Mouse (Mus musculus) left cerebral cortex, postnatal 4 days (tissue): Measurements from ENCODE around the gene Slc7a7. TPM values are rescaled to one million over a fixed set of nuclear protein-coding genes. Genes with fewer than 3 reads are reported as not detected.

Experiments
- DNase-seq: peaks from one replicate; pipeline ENCODE4 v3.0.0-alpha.2; 2022
- intact Hi-C: fragments of 180-260 bp; cut with DNase I; formaldehyde crosslinking; loops from one replicate; pipeline ENCODE4 v1.15.1; 2025
- total RNA-seq, 2 experiments: library from RNA; stranded (reverse); gene quantifications; 2 replicates each; pipeline ENCODE4 v1.2.3; 2021

The Slc7a7 gene
- total RNA-seq = 1 to 10 TPM; 2.2 to 3.7 TPM

- intact Hi-C loops = loop anchor here (10.0 kb wide), 2 partner anchors 153 to 227 kb away; partner anchors contain the start of genes Cdh24 and Gm17606
- DNase-seq = no peak
Measured at GRCm38 (mm10) chr14:54417623-54418081, at the start of gene Slc7a7. TSS of gene Slc7a7 (minus strand) at chr14:54417780.

- DNase-seq = peak; percentile 59
- intact Hi-C loops = no loop called here
Measured at GRCm38 (mm10) chr14:54464293-54465005, 46.9 kb upstream of the Slc7a7 start.

DNA sequence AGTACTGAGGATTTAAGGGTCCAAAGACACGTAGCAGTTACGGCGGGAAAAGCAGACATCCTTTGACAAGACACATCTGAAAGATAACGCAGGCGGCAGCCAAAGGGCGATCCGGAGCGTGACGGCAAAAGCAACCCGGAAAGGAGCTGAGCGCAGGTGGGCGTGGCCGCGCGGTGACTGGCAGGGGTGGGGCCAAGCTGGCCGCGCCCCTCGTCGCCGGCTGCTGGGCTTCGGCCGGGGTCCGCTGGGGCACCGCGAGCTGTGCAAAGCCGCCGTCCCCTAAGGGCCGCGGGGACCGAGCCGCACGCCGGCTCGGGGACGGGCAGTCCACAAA lies 46.3 kb upstream of the Slc7a7 start, which contains the start of gene Lrp10:
Lrp10 (plus strand) TSS at position 179 of the 334 bp plus-strand sequence.
- DNase-seq = peak; percentile 90
- intact Hi-C loops = no loop called here

- intact Hi-C loops = no loop called here
- no peak for DNase-seq
Measured at GRCm38 (mm10) chr14:54463108-54463958, 45.8 kb upstream of the Slc7a7 start.

- DNase-seq = no peak
- intact Hi-C loops = no loop called here
Measured at GRCm38 (mm10) chr14:54462146-54462545, 44.6 kb upstream of the Slc7a7 start.

GRCm38 (mm10) chr14:54457907-54458569 lies 40.5 kb upstream of the Slc7a7 start:
- intact Hi-C loops = loop anchor here (10.0 kb wide), 1 partner anchor 393 kb away; no protein-coding TSS in a partner anchor
- DNase-seq = no peak

DNA sequence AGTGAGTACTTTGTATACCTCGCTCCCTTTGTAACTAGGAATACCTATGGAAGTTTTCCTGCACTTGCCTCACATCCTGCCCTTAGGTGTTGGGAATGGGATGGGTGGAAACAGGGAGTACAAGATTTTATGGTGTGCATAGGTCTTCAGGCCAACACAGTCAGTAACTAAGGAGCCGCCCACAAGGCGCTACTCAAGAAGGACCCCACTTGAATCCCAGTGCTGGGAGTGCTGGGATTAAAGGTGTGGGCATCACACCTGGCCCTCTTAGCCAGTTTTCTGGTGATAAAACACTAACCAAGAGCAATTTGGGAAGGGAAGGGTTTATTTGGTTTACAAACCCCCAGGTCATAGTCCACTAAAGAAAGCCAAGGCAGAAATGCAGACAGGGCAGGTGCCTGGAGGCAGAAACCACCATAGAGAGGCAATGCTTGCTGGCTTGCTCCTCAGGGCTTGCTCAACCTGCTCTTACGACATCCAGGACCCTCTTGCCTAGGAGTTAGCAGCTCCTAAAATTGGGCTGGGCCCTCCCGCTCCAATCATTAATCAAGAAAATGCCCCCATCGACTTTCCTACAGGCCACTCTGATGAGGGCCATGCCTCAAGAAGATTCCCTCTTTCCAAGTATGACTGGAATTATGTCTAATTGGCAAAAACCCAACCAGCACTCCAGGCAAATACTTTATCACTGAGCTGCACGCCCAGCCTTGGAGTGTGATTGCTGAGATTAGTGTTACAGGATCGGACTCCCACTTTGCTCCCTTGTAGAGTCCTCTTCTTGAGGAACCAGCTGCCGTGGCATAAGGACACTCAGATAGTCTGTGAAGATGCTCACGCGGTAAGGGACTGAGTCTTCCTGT lies 37.3 kb upstream of the Slc7a7 start:
- no peak for DNase-seq
- intact Hi-C loops = loop anchor here (10.0 kb wide), 1 partner anchor 390 kb away; no protein-coding TSS in a partner anchor

DNA sequence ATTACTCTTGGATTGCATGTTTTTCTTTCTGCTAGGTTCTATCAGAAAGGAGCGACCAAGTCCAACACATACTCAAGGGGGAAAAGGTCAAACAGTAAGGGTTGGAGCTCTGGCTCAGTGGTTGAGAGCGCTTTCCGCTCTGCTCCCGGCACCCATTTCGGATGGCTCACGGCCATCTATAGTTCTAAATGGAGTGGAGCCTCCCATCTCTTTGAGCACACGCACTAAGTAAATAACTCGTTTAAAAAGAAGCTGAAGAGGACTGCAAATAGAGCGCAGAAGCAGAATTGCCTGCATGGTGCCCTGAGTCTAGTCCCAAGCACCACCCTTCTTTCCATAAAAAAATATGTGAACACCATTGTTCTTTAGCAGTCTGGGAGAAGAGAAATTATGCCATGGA lies 36.0 kb upstream of the Slc7a7 start:
- intact Hi-C loops = loop anchor here (10.0 kb wide), 1 partner anchor 389 kb away; no protein-coding TSS in a partner anchor
- no peak for DNase-seq

GRCm38 (mm10) chr14:54445476-54445875 lies 27.9 kb upstream of the Slc7a7 start:
- DNase-seq = no peak
- intact Hi-C loops = no loop called here

DNA sequence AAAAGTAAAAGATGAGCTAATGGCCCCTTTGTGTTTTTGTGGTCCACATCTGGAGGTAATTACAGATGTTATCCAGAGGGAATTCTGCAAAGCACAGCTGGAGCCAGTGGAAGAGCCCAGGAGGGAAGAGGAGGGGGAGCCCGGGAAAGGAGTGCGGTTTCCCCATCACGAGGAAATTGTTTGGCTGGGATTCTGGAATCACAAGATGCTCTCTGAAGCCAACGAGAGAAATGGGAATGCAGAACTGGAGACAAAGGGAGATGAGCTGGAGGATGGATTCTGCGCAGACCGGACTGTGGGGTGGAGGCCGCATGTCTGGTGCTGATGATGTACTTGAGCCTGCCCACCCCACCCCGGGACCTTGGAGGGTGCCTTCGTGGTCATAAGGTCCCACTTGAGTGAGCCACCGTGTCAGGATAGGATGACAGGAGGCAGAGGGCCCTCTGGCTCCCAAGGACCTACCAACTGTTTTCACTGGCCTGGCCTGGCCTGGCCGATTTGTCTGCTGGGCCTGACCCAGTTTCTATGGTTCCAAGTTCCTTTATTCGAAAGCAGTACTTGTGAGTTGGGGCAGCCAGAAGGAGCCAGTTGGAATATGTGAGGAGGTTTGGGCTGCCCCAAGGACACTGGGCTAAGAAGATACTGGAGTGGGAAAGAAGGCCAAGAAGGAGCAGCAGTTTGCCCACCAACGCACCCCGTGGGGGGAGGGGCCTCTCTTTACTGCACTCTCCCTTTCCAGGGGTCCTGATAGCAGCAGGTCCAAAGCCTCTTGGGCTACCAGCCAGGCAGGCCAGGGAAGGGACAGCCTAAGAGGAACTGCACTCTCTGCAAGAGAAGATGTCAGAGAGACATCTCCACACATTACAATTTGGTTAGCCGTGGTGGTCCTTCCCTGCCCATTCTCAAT lies 26.4 kb upstream of the Slc7a7 start:
- no peak for DNase-seq
- intact Hi-C loops = no loop called here

DNA sequence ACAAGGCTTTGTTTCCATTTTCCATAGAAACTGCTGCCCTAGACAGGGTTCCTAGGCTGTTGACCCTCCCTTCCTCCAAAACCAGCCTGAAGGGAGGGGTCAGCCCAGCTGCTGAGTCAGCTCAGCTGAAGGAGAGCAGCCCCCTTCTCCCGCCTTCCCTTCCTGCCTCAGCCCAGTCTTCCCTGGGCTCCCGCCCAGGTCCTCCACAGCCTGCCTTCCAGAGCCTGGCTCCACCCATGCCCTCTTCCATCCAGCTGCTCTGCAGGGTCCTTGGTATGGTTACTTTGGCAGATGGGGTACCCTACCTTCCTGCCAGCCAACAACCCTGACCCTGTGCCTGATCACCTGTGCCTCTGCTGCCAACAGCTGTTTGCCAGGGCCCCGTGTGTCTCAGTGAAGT lies 25.6 kb upstream of the Slc7a7 start:
- no peak for DNase-seq
- intact Hi-C loops = no loop called here

- intact Hi-C loops = no loop called here
- DNase-seq = no peak
Measured at GRCm38 (mm10) chr14:54442548-54442947, 25.0 kb upstream of the Slc7a7 start.

DNA sequence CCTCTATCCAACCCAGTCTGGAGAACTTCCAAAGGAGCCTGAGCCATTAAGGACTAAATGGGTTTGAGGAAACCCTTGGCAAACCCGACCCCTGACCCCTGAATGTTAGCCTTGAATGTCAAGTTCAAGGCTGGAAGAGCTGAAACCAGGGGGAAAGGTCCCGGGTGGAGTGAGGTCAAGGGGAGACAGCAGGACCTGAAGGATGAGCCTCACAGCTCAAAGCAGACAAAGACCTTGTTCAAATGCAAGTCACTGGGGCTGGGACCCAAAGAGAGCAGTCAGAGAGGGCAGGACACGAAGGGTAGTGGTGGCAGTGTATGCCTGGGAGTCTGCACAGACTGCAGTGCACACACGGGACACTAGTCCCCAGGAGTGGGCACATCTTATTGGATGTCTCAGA lies 23.8 kb upstream of the Slc7a7 start:
- intact Hi-C loops = no loop called here
- no peak for DNase-seq

DNA sequence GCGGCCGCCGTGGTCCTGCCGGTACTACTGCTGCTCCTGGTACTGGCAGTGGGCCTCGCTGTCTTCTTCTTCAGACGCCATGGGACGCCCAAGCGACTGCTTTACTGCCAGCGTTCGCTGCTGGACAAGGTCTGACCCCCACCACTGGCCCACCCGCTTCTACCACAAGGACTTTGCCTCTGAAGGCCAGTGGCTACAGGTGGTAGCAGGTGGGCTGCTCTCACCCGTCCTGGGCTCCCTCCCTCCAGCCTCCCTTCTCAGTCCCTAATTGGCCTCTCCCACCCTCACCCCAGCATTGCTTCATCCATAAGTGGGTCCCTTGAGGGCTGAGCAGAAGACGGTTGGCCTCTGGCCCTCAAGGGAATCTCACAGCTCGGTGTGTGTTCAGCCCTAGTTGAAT lies 23.0 kb upstream of the Slc7a7 start:
- intact Hi-C loops = no loop called here
- DNase-seq = no peak

DNA sequence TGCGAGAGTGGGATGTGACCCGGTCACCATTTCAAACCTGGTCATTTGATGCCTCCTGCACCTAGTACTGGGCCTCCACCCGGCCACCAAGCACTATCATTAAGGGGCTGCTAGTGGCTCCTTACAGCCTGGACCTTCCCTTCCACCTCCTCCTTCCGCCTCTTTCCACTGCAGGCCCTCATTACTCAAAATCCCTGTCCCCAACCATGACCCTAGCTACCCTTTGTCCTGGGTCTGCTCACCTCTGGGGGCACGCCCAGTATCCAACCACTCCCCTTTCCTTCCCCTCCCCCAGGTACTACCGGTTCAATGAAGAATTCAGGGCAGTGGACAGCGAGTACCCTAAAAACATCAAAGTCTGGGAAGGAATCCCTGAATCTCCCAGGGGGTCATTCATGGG lies 22.0 kb upstream of the Slc7a7 start:
- intact Hi-C loops = no loop called here
- no peak for DNase-seq

GRCm38 (mm10) chr14:54439155-54439554 lies 21.6 kb upstream of the Slc7a7 start:
- intact Hi-C loops = no loop called here
- DNase-seq = no peak

- intact Hi-C loops = no loop called here
- DNase-seq = no peak
Measured at GRCm38 (mm10) chr14:54435194-54435918, 17.8 kb upstream of the Slc7a7 start.

GRCm38 (mm10) chr14:54433941-54434531 lies 16.5 kb upstream of the Slc7a7 start:
- DNase-seq = no peak
- intact Hi-C loops = no loop called here
